Mouse (Mus musculus) adrenal gland (tissue): Measurements from ENCODE around the gene Sik1.

Source experiments
- intact Hi-C: fragments of 180-260 bp; cut with DNase I; formaldehyde crosslinking; loops from one replicate; pipeline ENCODE4 v1.15.1; 2025

The Sik1 gene

GRCm38 (mm10) chr17:31809894-31810293 is 45.7 kb downstream of the Sik1 start:
- intact Hi-C loops = no loop called here

DNA sequence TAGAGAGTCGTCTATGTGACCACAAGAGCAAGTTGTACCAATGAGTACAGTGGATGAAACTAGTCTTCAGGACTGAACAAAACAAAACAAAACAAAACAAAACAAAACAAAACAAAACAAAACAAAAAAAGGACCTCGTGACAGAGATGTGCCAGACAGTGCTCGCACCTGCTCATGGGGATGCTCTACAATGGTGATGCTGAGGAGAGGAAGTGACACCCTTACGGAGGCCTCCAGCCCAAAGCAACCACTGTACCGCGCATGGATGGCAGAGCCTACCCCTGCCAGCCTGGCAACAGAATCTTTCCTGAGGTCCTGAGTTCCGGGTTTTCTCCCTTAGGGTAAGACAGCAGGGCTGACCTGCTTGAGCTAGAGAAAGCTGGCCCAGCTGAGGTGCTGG is 46.5 kb downstream of the Sik1 start:
- intact Hi-C loops = no loop called here

DNA sequence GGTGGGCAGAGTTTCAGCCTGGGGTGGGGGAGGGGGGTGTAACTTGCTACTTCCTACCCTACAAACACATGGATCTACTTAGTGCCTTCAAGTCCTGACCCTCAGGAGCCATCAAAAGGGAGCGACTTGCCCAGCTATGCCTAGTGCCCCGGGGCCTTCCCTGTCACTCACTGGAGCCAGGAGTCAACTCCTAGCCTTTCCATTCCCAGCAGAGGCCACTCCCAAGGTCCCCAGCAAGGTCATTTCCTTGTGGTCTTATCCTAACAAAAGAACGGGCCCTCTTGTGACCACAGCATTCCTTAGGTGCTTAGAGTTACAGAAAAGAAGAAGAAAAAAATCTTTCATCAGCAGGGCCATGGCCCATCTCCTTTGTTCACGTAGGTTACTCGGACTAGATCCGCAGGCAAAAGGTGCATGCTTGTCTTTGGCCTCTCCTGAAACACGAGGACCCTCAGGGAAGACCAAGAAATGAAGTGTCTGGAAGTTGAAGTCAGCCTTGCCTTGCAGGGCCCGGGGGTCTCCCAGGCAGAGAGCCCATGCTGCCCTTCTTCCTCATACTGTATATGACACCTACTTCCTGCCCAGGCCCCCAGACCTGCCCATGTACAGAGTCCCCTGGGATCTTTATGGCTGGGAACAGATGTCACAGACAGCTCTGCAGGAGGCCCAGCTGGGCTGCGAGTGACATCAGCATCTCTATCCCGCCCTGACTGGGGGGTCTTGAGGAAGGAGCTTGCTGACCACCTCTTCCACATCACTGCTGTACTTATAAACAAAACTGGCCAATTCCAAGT is 47.3 kb downstream of the Sik1 start:
- intact Hi-C loops = no loop called here

DNA sequence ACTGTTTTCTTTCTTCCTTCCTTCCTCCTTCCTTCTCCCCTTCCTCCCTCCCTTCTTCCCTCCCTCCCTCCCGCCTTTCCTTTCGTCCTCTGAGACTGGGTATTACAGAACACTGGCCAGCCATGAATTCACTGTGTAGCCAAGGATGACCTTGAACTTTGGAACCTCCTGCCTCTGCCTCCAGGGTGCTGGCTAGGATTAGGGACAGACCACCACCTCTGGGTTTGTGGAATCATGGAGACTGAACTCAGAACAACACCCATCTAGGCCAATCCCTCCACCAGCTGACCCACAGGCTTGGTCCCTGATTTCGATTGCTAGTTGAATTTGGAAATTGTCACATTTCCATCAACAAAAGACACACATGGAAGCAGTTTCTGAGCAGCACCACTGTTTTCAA is 49.1 kb downstream of the Sik1 start:
- intact Hi-C loops = no loop called here

- intact Hi-C loops = no loop called here
Measured at GRCm38 (mm10) chr17:31806025-31806424, 49.6 kb downstream of the Sik1 start.

DNA sequence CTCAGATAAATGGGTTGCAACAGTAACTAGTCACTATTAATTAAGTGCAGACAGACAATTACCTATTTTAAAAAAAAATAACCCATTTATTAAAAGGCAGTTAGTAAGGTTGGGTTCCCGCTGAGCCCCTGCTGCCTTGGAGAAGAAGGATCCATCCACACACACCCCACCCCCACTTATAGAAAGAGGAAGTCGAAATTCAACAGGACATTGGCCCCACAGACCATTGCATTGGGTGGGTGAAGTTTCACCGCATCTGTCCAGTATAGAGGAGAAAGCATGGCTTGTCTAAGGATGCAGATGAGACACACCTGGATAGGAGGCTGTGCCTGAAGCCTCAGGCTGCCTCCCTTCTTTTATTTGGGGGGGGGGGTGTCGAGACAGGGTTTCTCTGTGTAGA is 50.0 kb downstream of the Sik1 start:
- intact Hi-C loops = no loop called here

- intact Hi-C loops = no loop called here
Measured at GRCm38 (mm10) chr17:31802272-31803017, 53.2 kb downstream of the Sik1 start.

DNA sequence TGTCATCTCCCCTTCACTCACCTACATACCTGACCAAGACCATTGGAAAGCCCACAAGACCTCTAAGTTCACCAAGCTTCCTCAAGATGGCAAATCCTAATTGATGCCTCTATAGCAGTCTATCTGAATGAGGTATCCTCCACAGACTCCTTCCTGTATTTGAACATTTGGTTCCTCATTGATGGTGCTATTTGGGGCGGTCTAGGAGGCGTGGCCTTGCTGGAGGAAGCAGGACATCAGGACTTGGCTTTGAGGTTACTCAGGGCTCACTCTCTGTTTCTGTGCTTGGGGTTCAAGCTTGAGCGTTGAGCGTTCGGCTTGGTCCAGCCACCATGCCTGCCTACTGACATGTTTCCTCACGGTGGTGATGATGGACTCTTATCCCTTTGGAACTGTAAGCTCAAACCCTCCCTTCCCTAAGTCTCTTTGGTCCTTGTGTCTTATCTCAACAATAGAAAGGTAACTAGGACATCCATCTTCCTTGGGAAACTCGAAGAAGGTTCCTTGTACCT is 54.7 kb downstream of the Sik1 start:
- intact Hi-C loops = no loop called here

DNA sequence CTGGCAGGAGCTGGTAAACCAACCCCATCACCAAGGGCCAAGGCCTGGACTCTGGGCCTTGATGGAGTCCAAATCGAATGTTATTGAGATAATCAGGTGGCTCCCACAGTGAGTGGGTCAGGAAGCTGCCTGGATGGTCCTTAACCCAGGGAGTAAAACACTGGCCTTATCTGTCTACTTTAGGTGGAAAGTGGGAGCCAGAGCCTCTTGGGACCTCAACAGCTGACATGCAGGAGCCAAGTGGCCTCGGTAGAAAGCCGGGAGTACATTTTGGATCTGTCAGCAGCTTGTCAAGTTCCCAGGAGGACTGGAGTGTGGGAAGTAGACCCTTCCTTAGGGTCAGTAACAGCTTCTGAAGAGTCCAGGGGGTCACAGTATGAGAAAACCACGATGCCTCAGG is 59.7 kb downstream of the Sik1 start:
- intact Hi-C loops = no loop called here
